ENCODE assay signal across 9 mouse cellular contexts in the genomic region with DNA sequence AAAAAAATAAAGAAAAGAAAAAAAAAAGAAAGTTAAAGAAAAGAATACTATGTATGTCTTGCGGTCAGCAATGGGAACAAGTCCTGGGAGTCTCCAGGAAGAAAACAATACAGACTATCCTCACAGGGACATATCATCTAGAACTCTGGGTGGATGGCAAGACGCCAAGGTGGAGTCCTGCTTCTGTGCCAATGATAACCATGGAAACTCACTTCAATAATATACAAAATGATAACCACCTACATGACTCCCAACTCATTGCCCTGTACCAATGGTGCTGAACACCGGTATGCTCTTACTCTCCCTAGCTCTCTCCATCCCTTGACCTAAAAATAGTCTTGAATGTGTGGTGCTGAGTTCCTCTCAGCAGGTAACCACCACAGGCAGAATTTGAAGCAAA.
DNase-seq lines count a peak whose midpoint lies in the region; ATAC-seq lines count a peak whose summit lies in the region.
"Had no signal": no experiment of that assay in that cellular context is flagged by ENCODE, and none has a peak within 500 bp of the region (broad histone marks: within the 10 kb centered on the region; RNA-seq: fewer than 3 reads in every experiment).

No protein-coding gene starts in this region.

- H3K9ac ChIP-seq in heart, embryonic 13.5 days, result no peak overlapping the region
- no peak overlapping the region for H3K9ac ChIP-seq in hindbrain, embryonic 13.5 days
- H3K9ac ChIP-seq: embryonic facial prominence, embryonic 12.5 days had no signal

- no peak for ATAC-seq in heart, embryonic 13.5 days (ENCODE audit: extremely low read depth, insufficient number of reproducible peaks, low FRiP score, low TSS enrichment)
- ATAC-seq in hindbrain, embryonic 13.5 days (ENCODE audit: low FRiP score), result no peak

- H3K27ac ChIP-seq in heart, embryonic 13.5 days (replicated peaks), result peak overlapping the region; percentile 70
- no peak overlapping the region for H3K27ac ChIP-seq in hindbrain, embryonic 13.5 days
- H3K27ac ChIP-seq: embryonic facial prominence, embryonic 12.5 days had no signal

- H3K9me3 ChIP-seq in heart, embryonic 13.5 days, result no peaks in the 10 kb centered on the region
- no peaks in the 10 kb centered on the region for H3K9me3 ChIP-seq in hindbrain, embryonic 13.5 days
- H3K9me3 ChIP-seq: embryonic facial prominence, embryonic 12.5 days had no signal

- intact Hi-C loops in left cerebral cortex, postnatal 4 days (cut with DNase I), result no loop called here
- intact Hi-C loops in left cerebral cortex, postnatal 10 days (cut with DNase I), result no loop called here

- H3K4me3 ChIP-seq in heart, embryonic 13.5 days, result no peak overlapping the region
- H3K4me3 ChIP-seq in hindbrain, embryonic 13.5 days, result no peak overlapping the region
- H3K4me3 ChIP-seq: embryonic facial prominence, embryonic 12.5 days had no signal

- peaks cover 40% of the 10 kb centered on the region for H3K4me1 ChIP-seq in heart, embryonic 13.5 days
- no peaks in the 10 kb centered on the region for H3K4me1 ChIP-seq in hindbrain, embryonic 13.5 days (replicated peaks)

- H3K27me3 ChIP-seq in heart, embryonic 13.5 days (replicated peaks), result no peaks in the 10 kb centered on the region
- no peaks in the 10 kb centered on the region for H3K27me3 ChIP-seq in hindbrain, embryonic 13.5 days
- H3K27me3 ChIP-seq: embryonic facial prominence, embryonic 12.5 days had no signal

- H3K36me3 ChIP-seq in heart, embryonic 13.5 days, result peaks cover 42% of the 10 kb centered on the region
- no peaks in the 10 kb centered on the region for H3K36me3 ChIP-seq in hindbrain, embryonic 13.5 days

- no peak overlapping the region for H3K4me2 ChIP-seq in heart, embryonic 13.5 days
- no peak overlapping the region for H3K4me2 ChIP-seq in hindbrain, embryonic 13.5 days
- H3K4me2 ChIP-seq: embryonic facial prominence, embryonic 12.5 days had no signal

- WGBS in heart, embryonic 13.5 days, result 56% methylated on average over 3 of the region's 3 CpGs
- WGBS in hindbrain, embryonic 13.5 days, result 79% methylated on average over 3 of the region's 3 CpGs

- DNase-seq in adrenal gland, postnatal 10 days, result peak; percentile 63
- DNase-seq in adrenal gland, adult 2 months, result no peak
- DNase-seq in left cerebral cortex, postnatal 4 days, result peak; percentile 26
- DNase-seq in left cerebral cortex, postnatal 10 days (ENCODE audit: extremely low spot score in 1 of 2, low spot score in 2 of 2), result no peak
- peak; percentile 73 for DNase-seq in lung, postnatal 36 days
- no peak for DNase-seq in natural killer cell, adult 2 months (ENCODE audit: low spot score in 2 of 2)

Comparison
In these comparisons a context has a peak if more than half of its experiments do, and no peak if none do; other contexts are left out.
1. DNase-seq: peak in adrenal gland, postnatal 10 days (single experiment), left cerebral cortex, postnatal 4 days (single experiment) and lung, postnatal 36 days (single experiment); none in adrenal gland, adult 2 months (single experiment), left cerebral cortex, postnatal 10 days (0 of 2) and natural killer cell, adult 2 months (0 of 2).